Mouse (Mus musculus) B cell, adult 62 days (primary cell): ENCODE data around the gene Gm17662. TPM values are rescaled to one million over a fixed set of nuclear protein-coding genes. Genes with fewer than 3 reads are reported as not detected.

ENCODE experiments used
- total RNA-seq: library from RNA; stranded (reverse); gene quantifications from 4 replicates; pipeline ENCODE4 v1.2.4, GENCODE M21; 2023

The Gm17662 gene
- total RNA-seq, result not detected in 4 replicates

DNA sequence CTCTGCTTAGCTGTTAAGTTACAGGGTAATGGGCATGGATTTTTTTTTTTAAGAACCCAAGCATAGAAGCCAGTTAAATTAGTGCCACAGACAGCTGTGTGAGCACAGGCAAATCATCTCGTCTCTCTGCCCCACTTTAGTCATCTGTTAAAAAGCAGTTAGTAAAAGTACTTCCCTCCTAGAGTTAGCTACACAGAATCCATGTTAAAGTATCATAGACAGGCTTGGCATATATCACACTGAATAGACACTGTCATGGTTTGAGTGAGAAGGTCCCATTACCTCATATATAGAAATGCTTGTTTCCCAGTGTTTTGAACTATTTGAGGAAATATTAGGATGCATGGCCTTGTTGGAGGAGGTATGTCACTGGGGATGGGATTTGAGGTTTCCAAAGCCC, at the start of gene Gm17662:
Gm17662 (plus strand) TSS at position 301 of the 400 bp plus-strand sequence.

DNA sequence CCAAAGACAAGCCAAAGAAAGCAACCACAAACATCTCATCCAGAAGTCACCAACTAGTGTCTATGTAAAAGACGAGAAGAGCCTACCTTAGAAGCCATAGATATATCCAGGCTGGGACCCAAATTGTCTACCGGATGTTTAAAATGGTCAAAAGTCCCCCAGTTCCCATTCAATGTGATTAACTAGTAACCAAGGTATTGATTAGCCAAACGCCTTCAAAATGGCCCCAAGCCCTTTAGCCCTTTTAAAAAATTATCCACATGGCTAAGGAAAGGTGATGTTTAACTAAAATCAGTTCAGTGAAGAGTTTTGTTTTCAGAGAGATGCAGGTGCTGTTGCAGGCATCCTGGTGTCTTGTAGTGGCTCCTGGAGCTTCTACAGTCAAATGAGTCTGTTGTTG, 19.2 kb downstream of the Gm17662 start, which contains the start of gene C8a:
C8a (minus strand) TSS at position 76 of the 400 bp plus-strand sequence.

Other genes with a start within 250 kb of the Gm17662 start
- not detected in 4 replicates for gene C8b, start 91.0 kb upstream of the Gm17662 start, total RNA-seq
- gene C8a, start 19.1 kb downstream of the Gm17662 start, total RNA-seq, result not detected in 4 replicates
- not detected in 4 replicates for gene Fyb2, start 56.1 kb downstream of the Gm17662 start, total RNA-seq